Mouse (Mus musculus) thymus, adult 2 months (tissue): ENCODE data around the gene Tagln2.

Source experiments
- CTCF ChIP-seq: fragments of 200-500 bp; IDR thresholded peaks from 2 replicates; pipeline ENCODE4 v1.5.1; 2012; ENCODE audit warnings: mild to moderate bottlenecking, control low read depth, low read length, moderate library complexity, borderline replicate concordance; ENCODE audit not compliant: control insufficient read depth, poor library complexity, insufficient read depth; ENCODE audit errors: extremely low read depth
- POLR2A ChIP-seq: fragments of 200-500 bp; IDR thresholded peaks from 2 replicates; pipeline ENCODE4 v1.6.1; 2012; ENCODE audit warnings: mild to moderate bottlenecking, low read length, control low read depth, moderate library complexity; ENCODE audit not compliant: control insufficient read depth, poor library complexity, insufficient read depth; ENCODE audit errors: extremely low read depth

DNA sequence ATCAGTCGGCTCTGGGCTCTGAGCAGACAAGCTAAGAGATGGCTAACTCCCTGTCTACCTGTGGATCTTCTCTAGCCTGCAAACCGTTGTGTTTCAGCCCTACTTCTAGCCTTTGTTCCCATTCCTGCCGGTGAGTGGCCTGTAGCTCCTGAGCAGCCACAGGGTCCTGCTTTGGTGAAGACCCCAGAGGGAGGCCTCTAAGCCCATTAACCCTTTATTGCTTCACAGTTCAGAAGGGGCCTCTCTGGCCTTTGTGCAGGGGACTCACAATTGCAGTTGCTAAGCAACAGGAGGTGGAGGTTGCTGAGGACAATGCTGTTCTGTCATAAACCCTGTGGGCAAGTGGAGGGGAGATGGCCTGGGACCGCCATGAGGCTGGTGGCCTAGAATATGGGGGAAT is 13.6 kb upstream of the Tagln2 start:
- TF ChIP-seq CTCF: no peak
- no peak for TF ChIP-seq POLR2A
